Mouse (Mus musculus) midbrain, postnatal 0 days (tissue): ENCODE results near the gene Zfp750. TPM values are rescaled to one million over a fixed set of nuclear protein-coding genes. Genes with fewer than 3 reads are reported as not detected.
A peak's percentile ranks its signal among the peaks of the same experiment; 100 is the strongest.

ENCODE experiments used
- ATAC-seq: fragments of 200-750 bp; cut with Nextera tagmentation; 2 replicates; pipeline ENCODE4 v1.8.0; 2017; ENCODE audit warnings: moderate number of reproducible peaks, mild to moderate bottlenecking, moderate TSS enrichment, moderate library complexity; ENCODE audit not compliant: low FRiP score
- DNase-seq: peaks from one replicate; pipeline ENCODE4 v3.0.0-alpha.2; 2015; ENCODE audit warnings: low spot score
- H3K27ac ChIP-seq: fragments of 300-500 bp; sonication (generic); 2 replicates; pipeline ENCODE4 v1.5.1; 2014; ENCODE audit warnings: low read depth, mild to moderate bottlenecking, low read length, mixed read lengths
- H3K27me3 ChIP-seq: fragments of 300-500 bp; sonication (generic); 2 replicates; pipeline ENCODE4 v1.6.1; 2014; ENCODE audit warnings: low read length, control low read depth, mixed read lengths; ENCODE audit not compliant: insufficient read depth
- H3K36me3 ChIP-seq: fragments of 300-500 bp; sonication (generic); 2 replicates; pipeline ENCODE4 v1.6.1; 2014; ENCODE audit warnings: low read length, control low read depth, mixed read lengths; ENCODE audit not compliant: insufficient read depth
- H3K4me1 ChIP-seq: fragments of 300-500 bp; sonication (generic); 2 replicates; pipeline ENCODE4 v1.6.1; 2014; ENCODE audit warnings: mild to moderate bottlenecking, control low read depth, antibody characterized with exemption, low read length, mixed read lengths; ENCODE audit not compliant: insufficient read depth
- H3K4me2 ChIP-seq: fragments of 300-500 bp; sonication (generic); 2 replicates; pipeline ENCODE4 v1.6.1; 2014; ENCODE audit warnings: low read depth, mild to moderate bottlenecking, low read length, mixed read lengths; ENCODE audit not compliant: poor library complexity, severe bottlenecking
- H3K4me3 ChIP-seq: fragments of 300-500 bp; sonication (generic); 2 replicates; pipeline ENCODE4 v1.5.1; 2014; ENCODE audit warnings: low read depth, mild to moderate bottlenecking, low read length, moderate library complexity
- H3K9ac ChIP-seq: fragments of 300-500 bp; sonication (generic); replicated peaks from 2 replicates; pipeline ENCODE4 v1.6.1; 2014; ENCODE audit warnings: mild to moderate bottlenecking, low read length, moderate library complexity, mixed read lengths; ENCODE audit not compliant: poor library complexity, severe bottlenecking
- H3K9me3 ChIP-seq: fragments of 300-500 bp; sonication (generic); 2 replicates; pipeline ENCODE4 v1.6.1; 2016; ENCODE audit warnings: low read length, control low read depth
- CTCF ChIP-seq: IDR thresholded peaks from 2 replicates; pipeline ENCODE4 v1.5.1; 2016; ENCODE audit warnings: antibody characterized with exemption, mild to moderate bottlenecking
- WGBS: fragments of 180-500 bp; shearing (Covaris S2); extraction: QIAGEN DNeasy Blood & Tissue Kit; methylation state at CpG from one replicate; pipeline ENCODE4 v1.1.7; 2014; 5-methylcytosine and 5-hydroxymethylcytosine counted together
- polyA plus RNA-seq: library from polyadenylated mRNA; unstranded; fragments of >200 nt; fragmentation: Nextera tagmentation; extraction: Ambion mirVana; gene quantifications from 2 replicates; pipeline ENCODE4 v1.2.1, GENCODE M21; 2015
- total RNA-seq: library from RNA; depleted of rRNA; stranded (reverse); fragments of >200 nt; gene quantifications from 2 replicates; pipeline ENCODE4 v1.2.3, GENCODE M21; 2014; rRNA removed

The Zfp750 gene
- 0.33 and 0.71 TPM in 2 replicates for total RNA-seq
- polyA plus RNA-seq, result 0.22 and 0.35 TPM in 2 replicates

GRCm38 (mm10) chr11:121519131-121519530 lies at the start of gene Zfp750:
TSS of gene Zfp750 (minus strand) at chr11:121519333.
- ATAC-seq (no peak), DNase-seq (no peak)
- Histone ChIP-seq H3K9me3 (no peaks in the 10 kb centered on the region), H3K27ac (no peak within 1 kb of the TSS), H3K27me3 (no peaks in the 10 kb centered on the region), H3K36me3 (no peaks in the 10 kb centered on the region; the same call in 1 of the 2 replicates), H3K4me2 (no peak within 1 kb of the TSS), H3K4me3 (no peak within 1 kb of the TSS), H3K9ac (no peak within 1 kb of the TSS), H3K4me1 (no peaks in the 10 kb centered on the region)
- TF ChIP-seq CTCF, result no peak
- 56% methylated on average over 10 of the region's 10 CpGs for WGBS

- ATAC-seq, result no peak
- no peak for TF ChIP-seq CTCF
- WGBS, result 97% methylated on average over 4 of the region's 4 CpGs
Measured at GRCm38 (mm10) chr11:121564265-121564664, 45.1 kb upstream of the Zfp750 start.

GRCm38 (mm10) chr11:121563312-121563711 lies 44.2 kb upstream of the Zfp750 start:
- ATAC-seq (no peak), DNase-seq (no peak)
- TF ChIP-seq CTCF, result no peak
- Histone ChIP-seq H3K4me1 (no peaks in the 10 kb centered on the region), H3K36me3 (peaks cover 3% of the 10 kb centered on the region; the same call in 1 of the 2 replicates), H3K9ac (no peak overlapping the region), H3K27ac (no peak overlapping the region), H3K27me3 (no peaks in the 10 kb centered on the region), H3K4me2 (no peak overlapping the region), H3K4me3 (no peak overlapping the region), H3K9me3 (no peaks in the 10 kb centered on the region)
- WGBS, result 95% methylated on average over 5 of the region's 5 CpGs

More at GRCm38 (mm10) chr11:121564265-121564664, 45.1 kb upstream of the Zfp750 start:
- H3K27ac ChIP-seq, result no peak overlapping the region
- H3K9ac ChIP-seq, result no peak overlapping the region
- H3K27me3 ChIP-seq, result no peaks in the 10 kb centered on the region
- no peak overlapping the region for H3K4me2 ChIP-seq
- DNase-seq, result no peak
- H3K4me3 ChIP-seq, result no peak overlapping the region
- no peaks in the 10 kb centered on the region for H3K9me3 ChIP-seq
- H3K4me1 ChIP-seq, result no peaks in the 10 kb centered on the region
- H3K36me3 ChIP-seq, result peaks cover 3% of the 10 kb centered on the region; the same call in 1 of the 2 replicates

GRCm38 (mm10) chr11:121560294-121560663 lies 41.1 kb upstream of the Zfp750 start:
- Histone ChIP-seq H3K36me3 (peaks cover 5% of the 10 kb centered on the region; the same call in 1 of the 2 replicates), H3K27me3 (no peaks in the 10 kb centered on the region), H3K27ac (no peak overlapping the region), H3K4me2 (no peak overlapping the region), H3K9ac (no peak overlapping the region), H3K9me3 (no peaks in the 10 kb centered on the region), H3K4me3 (no peak overlapping the region), H3K4me1 (no peaks in the 10 kb centered on the region)
- no peak for DNase-seq
- TF ChIP-seq CTCF, result 0 out of 2 replicates have a peak, but pooled peaks have one; percentile 2
- 80% methylated on average over 7 of the region's 7 CpGs for WGBS
- ATAC-seq, result no peak

GRCm38 (mm10) chr11:121559527-121560293 lies 40.6 kb upstream of the Zfp750 start:
- DNase-seq (no peak), ATAC-seq (no peak)
- H3K36me3 ChIP-seq, result peaks cover 5% of the 10 kb centered on the region; the same call in 1 of the 2 replicates
- TF ChIP-seq CTCF, result no peak
- no peaks in the 10 kb centered on the region for H3K27me3 ChIP-seq
- H3K27ac ChIP-seq, result no peak overlapping the region
- H3K4me1 ChIP-seq, result no peaks in the 10 kb centered on the region
- WGBS, result 92% methylated on average over 4 of the region's 4 CpGs
- no peak overlapping the region for H3K4me3 ChIP-seq
- no peaks in the 10 kb centered on the region for H3K9me3 ChIP-seq
- no peak overlapping the region for H3K9ac ChIP-seq
- H3K4me2 ChIP-seq, result no peak overlapping the region

GRCm38 (mm10) chr11:121558522-121558921 lies 39.4 kb upstream of the Zfp750 start:
- no peak overlapping the region for H3K9ac ChIP-seq
- no peak overlapping the region for H3K4me3 ChIP-seq
- H3K27me3 ChIP-seq, result no peaks in the 10 kb centered on the region
- 86% methylated on average over 3 of the region's 3 CpGs for WGBS
- no peak for ATAC-seq
- DNase-seq, result no peak
- H3K36me3 ChIP-seq, result 0 out of 2 replicates have a peak, but pooled peaks cover 2% of the 10 kb centered on the region
- H3K27ac ChIP-seq, result no peak overlapping the region
- no peak for TF ChIP-seq CTCF
- H3K4me2 ChIP-seq, result no peak overlapping the region
- H3K9me3 ChIP-seq, result no peaks in the 10 kb centered on the region
- no peaks in the 10 kb centered on the region for H3K4me1 ChIP-seq
